Mouse (Mus musculus) hindbrain, embryonic 11.5 days (tissue): ENCODE results near the gene Wwc2. TPM values are rescaled to one million over a fixed set of nuclear protein-coding genes. Genes with fewer than 3 reads are reported as not detected.

ENCODE experiments used
- ATAC-seq: fragments of 200-750 bp; cut with Nextera tagmentation; 2 replicates; pipeline ENCODE4 v1.8.0; 2017; ENCODE audit warnings: mild to moderate bottlenecking, moderate TSS enrichment, moderate library complexity; ENCODE audit not compliant: low FRiP score
- DNase-seq: peaks from one replicate; pipeline ENCODE4 v3.0.0-alpha.2; 2015; ENCODE audit warnings: low spot score
- H3K27ac ChIP-seq: fragments of 300-500 bp; sonication (generic); 2 replicates; pipeline ENCODE4 v1.5.1; 2014; ENCODE audit warnings: mild to moderate bottlenecking, low read depth, low read length
- H3K27me3 ChIP-seq: fragments of 300-500 bp; sonication (generic); 2 replicates; pipeline ENCODE4 v1.6.1; 2014; ENCODE audit warnings: mild to moderate bottlenecking, low read length, moderate library complexity, mixed read lengths; ENCODE audit not compliant: control insufficient read depth, insufficient read depth
- H3K36me3 ChIP-seq: fragments of 300-500 bp; sonication (generic); 2 replicates; pipeline ENCODE4 v1.6.1; 2014; ENCODE audit warnings: mild to moderate bottlenecking, low read length, moderate library complexity, mixed read lengths; ENCODE audit not compliant: control insufficient read depth, insufficient read depth
- H3K4me1 ChIP-seq: fragments of 300-500 bp; sonication (generic); replicated peaks from 2 replicates; pipeline ENCODE4 v1.6.1; 2014; ENCODE audit warnings: low read length, mixed read lengths; ENCODE audit not compliant: control insufficient read depth, insufficient read depth
- H3K4me2 ChIP-seq: fragments of 300-500 bp; sonication (generic); replicated peaks from 2 replicates; pipeline ENCODE4 v1.6.1; 2014; ENCODE audit warnings: mild to moderate bottlenecking, low read depth, low read length
- H3K4me3 ChIP-seq: fragments of 300-500 bp; sonication (generic); 2 replicates; pipeline ENCODE4 v1.5.1; 2014; ENCODE audit warnings: low read depth, low read length
- H3K9ac ChIP-seq: fragments of 300-500 bp; sonication (generic); 2 replicates; pipeline ENCODE4 v1.6.1; 2014; ENCODE audit warnings: low read depth, low read length
- H3K9me3 ChIP-seq: fragments of 300-500 bp; sonication (generic); 2 replicates; pipeline ENCODE4 v1.6.1; 2016; ENCODE audit warnings: low read length; ENCODE audit not compliant: control insufficient read depth
- WGBS: fragments of 180-500 bp; shearing (Covaris S2); extraction: QIAGEN DNeasy Blood & Tissue Kit; methylation state at CpG from one replicate; pipeline ENCODE4 v1.1.7; 2014; 5-methylcytosine and 5-hydroxymethylcytosine counted together
- polyA plus RNA-seq: library from polyadenylated mRNA; unstranded; fragments of >200 nt; fragmentation: Nextera tagmentation; extraction: Ambion mirVana; gene quantifications from 2 replicates; pipeline ENCODE4 v1.2.1, GENCODE M21; 2014

Wwc2 gene
- polyA plus RNA-seq, 1 experiment from 2014 or later, result 10.0 TPM

DNA sequence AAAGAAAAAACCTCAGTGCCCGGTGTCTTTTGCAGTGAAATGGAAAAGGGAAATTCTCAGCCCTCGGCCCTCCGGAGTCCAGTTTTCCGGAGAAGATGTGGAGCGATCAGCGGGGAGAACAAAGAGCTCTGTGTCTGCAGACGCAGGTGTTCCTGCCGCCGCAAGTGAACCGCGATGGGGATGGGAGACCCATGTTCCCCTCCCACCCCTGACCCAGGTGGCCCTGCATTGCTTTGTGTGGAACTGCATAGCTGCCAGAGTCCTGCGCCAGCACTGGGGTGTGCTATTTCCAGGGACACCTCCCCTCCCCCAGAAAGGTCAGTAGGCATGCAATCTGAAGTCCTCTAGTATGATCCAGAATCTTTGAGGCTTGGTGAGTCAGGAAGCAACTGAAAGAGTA is 179.5 kb downstream of the Wwc2 start:
- DNase-seq, result no peak
- H3K4me3 ChIP-seq, result no peak overlapping the region
- H3K9me3 ChIP-seq, result no peaks in the 10 kb centered on the region
- H3K4me2 ChIP-seq, result no peak overlapping the region
- WGBS, result 71% methylated on average over 12 of the region's 12 CpGs
- no peak for ATAC-seq
- H3K4me1 ChIP-seq, result no peaks in the 10 kb centered on the region
- H3K9ac ChIP-seq, result no peak overlapping the region
- no peaks in the 10 kb centered on the region for H3K27me3 ChIP-seq
- H3K27ac ChIP-seq, result no peak overlapping the region
- no peaks in the 10 kb centered on the region for H3K36me3 ChIP-seq

GRCm38 (mm10) chr8:47810666-47811015 is 180.1 kb downstream of the Wwc2 start:
- 78% methylated on average over 7 of the region's 7 CpGs for WGBS
- no peak overlapping the region for H3K4me2 ChIP-seq

DNA sequence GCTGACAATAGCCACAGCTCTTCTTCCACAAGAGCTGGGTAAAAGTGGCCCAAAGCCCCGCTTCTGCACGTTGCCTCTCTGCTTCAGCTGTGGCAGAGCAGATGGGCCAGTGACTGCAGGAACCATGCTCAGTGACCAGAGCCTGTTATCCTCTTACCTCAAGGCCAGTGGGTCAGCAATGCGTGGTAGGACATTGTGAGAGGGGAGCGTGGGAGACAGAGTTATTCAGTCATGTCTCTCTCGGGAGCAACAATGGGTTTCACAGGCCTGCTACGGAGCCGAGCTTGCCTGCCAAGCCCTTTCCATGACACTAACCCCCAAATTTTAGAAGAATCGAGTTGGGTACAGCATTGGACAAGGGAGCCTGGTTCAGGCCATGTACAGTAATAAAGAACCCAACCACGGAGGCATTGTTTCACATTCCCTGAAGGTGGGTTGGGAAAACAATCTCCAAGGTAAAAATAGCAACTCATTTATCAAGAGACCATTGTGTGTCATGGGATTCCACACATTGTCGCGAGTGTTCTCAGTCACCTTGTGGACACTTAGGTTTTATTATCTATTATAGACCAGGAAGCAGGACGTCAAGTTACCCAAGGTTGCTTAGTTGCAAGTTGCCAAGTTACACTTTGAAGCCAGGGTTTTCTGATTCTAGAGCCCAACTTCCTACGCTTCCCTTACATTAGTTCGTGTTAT is 180.6 kb downstream of the Wwc2 start:
- H3K4me2 ChIP-seq, result no peak overlapping the region
- H3K4me1 ChIP-seq, result no peaks in the 10 kb centered on the region
- no peaks in the 10 kb centered on the region for H3K27me3 ChIP-seq
- no peak overlapping the region for H3K27ac ChIP-seq
- no peak overlapping the region for H3K4me3 ChIP-seq
- H3K9me3 ChIP-seq, result no peaks in the 10 kb centered on the region
- no peaks in the 10 kb centered on the region for H3K36me3 ChIP-seq
- DNase-seq, result no peak
- no peak overlapping the region for H3K9ac ChIP-seq
- no peak for ATAC-seq
- 88% methylated on average over 14 of the region's 14 CpGs for WGBS

More at GRCm38 (mm10) chr8:47810666-47811015, 180.1 kb downstream of the Wwc2 start:
- no peak for ATAC-seq
- H3K9ac ChIP-seq, result no peak overlapping the region
- H3K9me3 ChIP-seq, result no peaks in the 10 kb centered on the region
- no peaks in the 10 kb centered on the region for H3K36me3 ChIP-seq
- H3K27ac ChIP-seq, result no peak overlapping the region
- no peak overlapping the region for H3K4me3 ChIP-seq
- no peaks in the 10 kb centered on the region for H3K27me3 ChIP-seq
- no peak for DNase-seq
- no peaks in the 10 kb centered on the region for H3K4me1 ChIP-seq

DNA sequence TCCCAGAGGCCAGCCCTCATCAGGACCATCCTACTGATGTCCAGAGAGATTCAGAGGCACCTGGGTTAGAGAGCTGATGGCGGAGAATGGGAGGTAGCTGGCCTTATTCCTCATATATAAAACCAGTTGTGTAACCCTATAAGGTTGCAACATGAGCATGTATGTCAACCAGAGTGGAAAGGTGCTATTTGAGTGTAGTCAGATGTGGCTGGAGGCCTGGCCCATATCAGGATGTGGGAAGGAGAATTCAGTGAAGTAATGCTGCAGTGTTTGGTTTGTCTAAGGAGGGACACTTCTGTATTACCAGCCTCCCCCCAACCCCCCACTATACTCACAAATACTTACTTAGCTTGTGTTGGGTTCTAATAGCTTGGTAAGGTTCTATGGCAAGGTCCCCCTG is 186.5 kb downstream of the Wwc2 start:
- no peak overlapping the region for H3K27ac ChIP-seq
- H3K9me3 ChIP-seq, result no peaks in the 10 kb centered on the region
- WGBS, result 92% methylated on average over 1 of the region's 1 CpGs
- H3K36me3 ChIP-seq, result no peaks in the 10 kb centered on the region
- DNase-seq (no peak), ATAC-seq (no peak)
- H3K27me3 ChIP-seq, result no peaks in the 10 kb centered on the region
- no peak overlapping the region for H3K9ac ChIP-seq
- no peaks in the 10 kb centered on the region for H3K4me1 ChIP-seq
- H3K4me3 ChIP-seq, result no peak overlapping the region
- H3K4me2 ChIP-seq, result no peak overlapping the region

GRCm38 (mm10) chr8:47802349-47802748 is 188.4 kb downstream of the Wwc2 start:
- no peaks in the 10 kb centered on the region for H3K9me3 ChIP-seq
- no peaks in the 10 kb centered on the region for H3K36me3 ChIP-seq
- ATAC-seq (no peak), DNase-seq (no peak)
- H3K4me1 ChIP-seq, result no peaks in the 10 kb centered on the region
- WGBS, result 79% methylated on average over 2 of the region's 2 CpGs
- H3K4me3 ChIP-seq, result no peak overlapping the region
- no peak overlapping the region for H3K27ac ChIP-seq
- no peak overlapping the region for H3K4me2 ChIP-seq
- no peak overlapping the region for H3K9ac ChIP-seq
- no peaks in the 10 kb centered on the region for H3K27me3 ChIP-seq

- no peak overlapping the region for H3K4me3 ChIP-seq
- no peaks in the 10 kb centered on the region for H3K4me1 ChIP-seq
- H3K9me3 ChIP-seq, result no peaks in the 10 kb centered on the region
- H3K27ac ChIP-seq, result no peak overlapping the region
- no peaks in the 10 kb centered on the region for H3K36me3 ChIP-seq
- no peak overlapping the region for H3K9ac ChIP-seq
- 78% methylated on average over 6 of the region's 6 CpGs for WGBS
- H3K27me3 ChIP-seq, result no peaks in the 10 kb centered on the region
- ATAC-seq, result no peak
- DNase-seq, result no peak
- H3K4me2 ChIP-seq, result no peak overlapping the region
These were observed 191.3 kb downstream of the Wwc2 start for GRCm38 (mm10) chr8:47799438-47799837.

GRCm38 (mm10) chr8:47791986-47792385 is 198.7 kb downstream of the Wwc2 start:
- Histone ChIP-seq H3K9me3 (no peaks in the 10 kb centered on the region), H3K36me3 (no peaks in the 10 kb centered on the region), H3K27ac (no peak overlapping the region), H3K27me3 (no peaks in the 10 kb centered on the region), H3K9ac (no peak overlapping the region), H3K4me2 (no peak overlapping the region), H3K4me3 (no peak overlapping the region), H3K4me1 (no peaks in the 10 kb centered on the region)
- DNase-seq, result no peak
- no peak for ATAC-seq
- 79% methylated on average over 9 of the region's 9 CpGs for WGBS

DNA sequence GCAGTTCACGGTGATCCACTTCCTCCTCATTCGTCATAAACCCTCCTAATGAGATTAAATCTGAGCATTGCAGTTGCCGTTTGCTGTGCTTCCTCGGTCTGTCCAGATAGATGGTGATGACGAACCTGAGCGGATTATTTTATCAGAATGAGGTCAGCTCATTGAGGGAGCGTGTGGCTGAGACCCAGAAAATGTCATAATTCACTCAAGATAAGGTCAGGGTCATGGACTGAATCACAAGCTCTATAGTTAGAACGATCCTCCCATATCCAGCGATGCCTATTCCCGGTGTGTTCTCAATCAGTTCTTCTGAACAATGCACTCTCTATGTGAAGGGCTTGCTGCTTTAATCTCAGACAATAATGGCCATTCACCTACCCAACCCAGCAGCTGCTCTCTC is 203.0 kb downstream of the Wwc2 start:
- H3K4me2 ChIP-seq, result no peak overlapping the region
- no peak overlapping the region for H3K9ac ChIP-seq
- H3K9me3 ChIP-seq, result no peaks in the 10 kb centered on the region
- no peaks in the 10 kb centered on the region for H3K4me1 ChIP-seq
- WGBS, result 74% methylated on average over 10 of the region's 10 CpGs
- DNase-seq (no peak), ATAC-seq (no peak)
- no peaks in the 10 kb centered on the region for H3K27me3 ChIP-seq
- no peak overlapping the region for H3K4me3 ChIP-seq
- no peaks in the 10 kb centered on the region for H3K36me3 ChIP-seq
- no peak overlapping the region for H3K27ac ChIP-seq

GRCm38 (mm10) chr8:47786323-47786722 is 204.4 kb downstream of the Wwc2 start:
- WGBS, result 95% methylated on average over 15 of the region's 15 CpGs
- Histone ChIP-seq H3K27me3 (no peaks in the 10 kb centered on the region), H3K9me3 (no peaks in the 10 kb centered on the region), H3K4me1 (no peaks in the 10 kb centered on the region), H3K4me2 (no peak overlapping the region), H3K4me3 (no peak overlapping the region), H3K9ac (no peak overlapping the region), H3K27ac (no peak overlapping the region), H3K36me3 (no peaks in the 10 kb centered on the region)
- DNase-seq (no peak), ATAC-seq (no peak)
